Mouse (Mus musculus): ENCODE data around the gene Mmp2.

Gene Mmp2

GRCm38 (mm10) chr8:92895053-92895452 lies 68.0 kb downstream of the Mmp2 start:
- no peak for DNase-seq (ENCODE audit: low spot score in 2 of 2)

- no peak for DNase-seq (ENCODE audit: low spot score in 2 of 2)
Measured at GRCm38 (mm10) chr8:92896056-92896455, 69.0 kb downstream of the Mmp2 start.

- DNase-seq (ENCODE audit: low spot score in 2 of 2): no peak
Measured at GRCm38 (mm10) chr8:92896611-92897010, 69.5 kb downstream of the Mmp2 start.

- DNase-seq (ENCODE audit: low spot score in 2 of 2): no peak
Measured at GRCm38 (mm10) chr8:92897794-92898193, 70.7 kb downstream of the Mmp2 start.

- no peak for DNase-seq (ENCODE audit: low spot score in 2 of 2)
Measured at GRCm38 (mm10) chr8:92899590-92899989, 72.5 kb downstream of the Mmp2 start.

- no peak for DNase-seq (ENCODE audit: low spot score in 2 of 2)
Measured at GRCm38 (mm10) chr8:92901107-92901506, 74.0 kb downstream of the Mmp2 start, which contains the start of gene Capns2. Capns2 (plus strand) TSS chr8:92901407.

- no peak for DNase-seq (ENCODE audit: low spot score in 2 of 2)
Measured at GRCm38 (mm10) chr8:92902981-92903380, 75.9 kb downstream of the Mmp2 start.

All from frontal cortex, postnatal 36 days (tissue).